Mouse (Mus musculus): ENCODE results near the gene Asic1. TPM values are rescaled to one million over a fixed set of nuclear protein-coding genes. Genes with fewer than 3 reads are reported as not detected.

Gene Asic1
- 1.0 and 1.2 TPM in 2 replicates for polyA plus RNA-seq (2015; fragmentation: Nextera tagmentation; extraction: Ambion mirVana)

DNA sequence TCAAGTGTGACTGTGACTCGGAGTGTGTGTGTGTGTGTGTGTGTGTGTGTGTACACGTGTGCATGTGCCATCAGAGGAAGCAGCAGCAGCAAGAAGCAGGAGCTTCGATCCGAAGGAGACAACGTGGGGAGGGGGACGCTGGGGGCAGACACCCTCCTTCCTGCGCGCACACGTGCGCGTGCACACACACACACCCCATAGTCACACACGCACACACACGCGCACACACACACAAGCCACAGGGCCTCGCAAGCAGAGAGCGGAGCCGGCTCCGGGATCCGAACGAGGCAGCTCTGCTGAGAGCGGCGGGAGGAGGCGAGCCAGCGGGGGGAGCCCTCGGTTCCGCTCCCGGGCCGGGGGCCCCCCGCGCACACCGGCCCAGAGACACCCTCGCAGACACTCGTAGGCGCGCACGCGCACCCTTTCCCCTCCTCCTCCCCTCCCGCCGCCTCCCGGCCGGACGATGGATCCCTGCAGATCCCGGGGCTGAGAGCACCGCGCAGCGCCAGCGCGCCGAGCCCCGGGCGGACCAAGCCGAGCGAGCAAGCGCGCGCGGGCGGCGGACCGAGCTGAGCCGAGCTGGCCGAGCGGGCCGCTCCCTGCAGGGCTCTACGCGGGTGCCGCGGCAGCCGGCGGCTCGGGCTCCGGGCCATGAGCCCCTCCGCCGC lies at the start of gene Asic1:
Asic1 (plus strand) TSS at position 215 of the 668 bp plus-strand sequence.
- DNase-seq (ENCODE audit: low spot score) (peak; percentile 79), ATAC-seq (ENCODE audit: low FRiP score, low TSS enrichment) (peak; percentile 87)
- no peaks in the 10 kb centered on the region for H3K9me3 ChIP-seq (ENCODE audit: control insufficient read depth, low read length)
- no peaks in the 10 kb centered on the region for H3K36me3 ChIP-seq (ENCODE audit: control insufficient read depth, insufficient read depth, low read length)
- no peak within 1 kb of the TSS for H3K27ac ChIP-seq (replicated peaks)
- peak within 1 kb of the TSS; percentile 48 for H3K9ac ChIP-seq (ENCODE audit: low read length)
- H3K4me1 ChIP-seq (replicated peaks; ENCODE audit: control insufficient read depth, insufficient read depth), result no peaks in the 10 kb centered on the region
- H3K4me2 ChIP-seq (replicated peaks; ENCODE audit: low read depth), result peak within 1 kb of the TSS; percentile 96
- peaks cover 5% of the 10 kb centered on the region; the same call in 1 of the 2 replicates for H3K27me3 ChIP-seq (ENCODE audit: control insufficient read depth, insufficient read depth, low read length)
- TF ChIP-seq EP300 (optimal IDR thresholded peaks at IDR 0.05) (no peak), CTCF (IDR thresholded peaks at IDR 0.05; ENCODE audit: low read depth) (peak; percentile 25; the same call in 1 of the 2 replicates)
- peak within 1 kb of the TSS; percentile 50 for H3K4me3 ChIP-seq (ENCODE audit: low read depth, low read length)
- WGBS, result under 1% methylated on average over 63 of the region's 74 CpGs

DNA sequence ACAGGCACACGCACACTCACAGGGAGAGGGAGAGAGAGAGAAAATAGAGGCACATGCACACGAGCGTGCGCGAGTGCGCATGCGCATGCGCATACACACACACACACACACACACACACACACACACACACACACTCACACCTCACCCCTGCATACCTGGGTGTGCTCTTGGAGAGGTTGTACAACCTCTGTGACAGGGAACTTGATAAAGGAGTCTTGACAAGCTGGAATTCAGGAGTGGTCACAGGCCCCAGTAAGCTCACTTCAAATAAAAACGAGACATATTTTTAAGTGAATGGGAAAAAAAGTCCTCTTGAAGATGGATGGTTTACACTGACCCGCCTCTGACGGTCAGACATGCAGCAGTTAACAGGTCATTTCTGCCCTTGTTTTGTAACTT lies 48.1 kb upstream of the Asic1 start:
- H3K27ac ChIP-seq (replicated peaks), result no peak overlapping the region
- no peak overlapping the region for H3K4me3 ChIP-seq (ENCODE audit: low read depth, low read length)
- ATAC-seq (ENCODE audit: low FRiP score, low TSS enrichment) (no peak), DNase-seq (ENCODE audit: low spot score) (no peak)
- H3K9ac ChIP-seq (ENCODE audit: low read length), result no peak overlapping the region
- no peaks in the 10 kb centered on the region for H3K27me3 ChIP-seq (ENCODE audit: control insufficient read depth, insufficient read depth, low read length)
- H3K4me2 ChIP-seq (replicated peaks; ENCODE audit: low read depth), result no peak overlapping the region
- no peak for TF ChIP-seq EP300 (optimal IDR thresholded peaks at IDR 0.05)
- no peak for TF ChIP-seq CTCF (IDR thresholded peaks at IDR 0.05; ENCODE audit: low read depth)
- H3K36me3 ChIP-seq (ENCODE audit: control insufficient read depth, insufficient read depth, low read length), result peaks cover 15% of the 10 kb centered on the region
- WGBS, result 79% methylated on average over 11 of the region's 11 CpGs
- H3K4me1 ChIP-seq (replicated peaks; ENCODE audit: control insufficient read depth, insufficient read depth), result no peaks in the 10 kb centered on the region
- H3K9me3 ChIP-seq (ENCODE audit: control insufficient read depth, low read length), result no peaks in the 10 kb centered on the region

DNA sequence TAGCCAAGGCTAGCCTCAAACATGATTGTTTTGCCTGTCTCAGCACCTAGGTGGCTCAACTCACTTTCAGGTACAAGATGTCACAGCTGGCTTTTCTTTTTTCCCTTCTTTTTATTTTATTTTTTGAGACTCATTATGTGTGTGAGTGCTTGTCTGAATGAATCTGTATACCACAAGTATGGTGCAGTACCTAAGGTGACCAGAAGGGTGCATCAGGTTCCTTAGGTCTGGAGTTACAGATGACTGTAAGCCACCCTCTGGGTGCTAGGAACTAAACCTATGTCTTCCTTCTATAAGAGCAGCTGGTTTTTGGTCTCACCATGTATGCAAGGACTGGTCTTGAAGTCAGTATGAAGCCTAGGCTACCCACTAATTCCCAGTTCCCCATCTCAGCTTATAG lies 38.5 kb upstream of the Asic1 start:
- Histone ChIP-seq H3K4me1 (replicated peaks; ENCODE audit: control insufficient read depth, insufficient read depth) (no peaks in the 10 kb centered on the region), H3K9me3 (ENCODE audit: control insufficient read depth, low read length) (no peaks in the 10 kb centered on the region), H3K4me2 (replicated peaks; ENCODE audit: low read depth) (no peak overlapping the region), H3K36me3 (ENCODE audit: control insufficient read depth, insufficient read depth, low read length) (peaks cover 9% of the 10 kb centered on the region; the same call in 1 of the 2 replicates), H3K9ac (ENCODE audit: low read length) (no peak overlapping the region), H3K4me3 (ENCODE audit: low read depth, low read length) (no peak overlapping the region), H3K27ac (replicated peaks) (no peak overlapping the region), H3K27me3 (ENCODE audit: control insufficient read depth, insufficient read depth, low read length) (no peaks in the 10 kb centered on the region)
- no peak for ATAC-seq (ENCODE audit: low FRiP score, low TSS enrichment)
- DNase-seq (ENCODE audit: low spot score), result no peak
- TF ChIP-seq EP300 (optimal IDR thresholded peaks at IDR 0.05) (no peak), CTCF (IDR thresholded peaks at IDR 0.05; ENCODE audit: low read depth) (peak; percentile 54)

DNA sequence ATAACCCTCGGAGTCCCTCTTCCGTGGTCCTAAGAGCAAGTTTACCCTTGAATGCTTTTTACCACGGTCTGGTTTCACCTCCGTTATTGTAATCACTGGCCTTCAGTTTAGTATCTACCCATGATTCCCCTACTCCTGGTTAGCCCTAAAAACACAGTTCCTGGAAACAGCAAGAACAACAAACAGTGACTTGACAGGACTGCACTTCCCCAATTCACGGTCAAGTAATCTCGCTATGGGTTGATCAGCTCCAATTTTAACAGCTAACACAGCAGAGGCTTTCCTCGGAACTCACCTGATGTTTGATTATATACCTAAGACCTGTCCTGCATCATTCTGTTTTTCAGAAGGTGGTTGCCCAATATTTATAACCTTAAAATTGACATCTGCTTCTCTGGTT lies 35.5 kb upstream of the Asic1 start:
- no peak for ATAC-seq (ENCODE audit: low FRiP score, low TSS enrichment)
- Histone ChIP-seq H3K9ac (ENCODE audit: low read length) (no peak overlapping the region), H3K27me3 (ENCODE audit: control insufficient read depth, insufficient read depth, low read length) (no peaks in the 10 kb centered on the region), H3K36me3 (ENCODE audit: control insufficient read depth, insufficient read depth, low read length) (peaks cover 9% of the 10 kb centered on the region; the same call in 1 of the 2 replicates), H3K9me3 (ENCODE audit: control insufficient read depth, low read length) (no peaks in the 10 kb centered on the region), H3K4me3 (ENCODE audit: low read depth, low read length) (no peak overlapping the region), H3K4me2 (replicated peaks; ENCODE audit: low read depth) (no peak overlapping the region), H3K4me1 (replicated peaks; ENCODE audit: control insufficient read depth, insufficient read depth) (no peaks in the 10 kb centered on the region), H3K27ac (replicated peaks) (no peak overlapping the region)
- 90% methylated on average over 7 of the region's 7 CpGs for WGBS
- TF ChIP-seq EP300 (optimal IDR thresholded peaks at IDR 0.05) (no peak), CTCF (IDR thresholded peaks at IDR 0.05; ENCODE audit: low read depth) (no peak)
- DNase-seq (ENCODE audit: low spot score), result no peak

DNA sequence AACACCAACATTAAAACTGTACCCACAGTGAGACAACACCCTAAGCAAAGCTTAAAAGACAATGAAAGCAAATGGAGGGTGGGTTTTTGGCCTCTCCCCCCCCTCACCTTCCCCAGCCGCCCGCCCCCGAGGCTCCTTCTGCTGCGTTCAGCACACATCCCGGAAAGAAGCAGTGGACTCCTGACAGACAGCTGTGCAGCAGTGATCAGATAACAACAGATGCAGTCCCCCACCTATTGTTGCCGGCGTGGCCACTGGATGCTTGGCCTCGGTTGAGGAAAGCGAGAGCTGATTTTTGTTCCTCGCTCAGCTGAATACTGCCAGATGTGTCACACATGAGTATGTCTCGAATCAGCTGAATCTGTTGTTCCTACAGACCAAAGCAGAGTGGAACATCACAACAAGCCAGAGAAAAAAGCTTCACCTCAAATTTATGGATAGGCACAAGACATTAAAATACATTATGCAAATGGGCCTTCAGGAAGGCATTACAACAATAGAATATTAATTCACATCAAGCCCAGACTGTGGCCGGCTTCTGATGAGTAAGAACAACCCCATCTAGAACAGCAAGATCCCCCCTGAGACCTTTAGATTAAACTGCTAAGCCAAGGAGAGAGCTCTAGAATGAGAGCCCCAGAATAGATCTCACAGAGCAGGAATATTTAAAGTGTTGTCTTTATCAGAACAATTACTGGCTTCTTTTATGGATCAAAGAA lies 32.6 kb upstream of the Asic1 start:
- Histone ChIP-seq H3K4me2 (replicated peaks; ENCODE audit: low read depth) (no peak overlapping the region), H3K4me3 (ENCODE audit: low read depth, low read length) (no peak overlapping the region), H3K9me3 (ENCODE audit: control insufficient read depth, low read length) (no peaks in the 10 kb centered on the region), H3K9ac (ENCODE audit: low read length) (no peak overlapping the region), H3K4me1 (replicated peaks; ENCODE audit: control insufficient read depth, insufficient read depth) (no peaks in the 10 kb centered on the region), H3K27ac (replicated peaks) (no peak overlapping the region), H3K27me3 (ENCODE audit: control insufficient read depth, insufficient read depth, low read length) (no peaks in the 10 kb centered on the region), H3K36me3 (ENCODE audit: control insufficient read depth, insufficient read depth, low read length) (no peaks in the 10 kb centered on the region)
- ATAC-seq (ENCODE audit: low FRiP score, low TSS enrichment), result no peak
- 91% methylated on average over 12 of the region's 12 CpGs for WGBS
- TF ChIP-seq CTCF (IDR thresholded peaks at IDR 0.05; ENCODE audit: low read depth), result no peak
- DNase-seq (ENCODE audit: low spot score), result no peak

DNA sequence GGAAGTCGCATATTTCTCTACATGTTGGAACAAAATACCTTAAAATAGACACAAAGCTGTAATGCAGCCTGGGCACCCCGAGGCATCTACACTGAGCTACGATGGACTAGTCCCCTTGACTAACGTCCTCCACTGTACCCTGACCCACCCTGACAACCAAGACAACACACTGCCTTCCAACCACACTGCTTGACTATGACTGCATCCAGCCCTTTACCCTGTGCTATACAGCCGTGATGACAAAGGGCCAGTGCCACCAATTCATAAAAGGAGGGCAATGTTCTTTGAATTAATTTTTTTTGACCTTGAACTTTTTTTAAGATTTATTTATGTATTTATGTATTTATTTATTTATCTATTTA lies 32.1 kb upstream of the Asic1 start:
- WGBS, result 86% methylated on average over 5 of the region's 5 CpGs
- TF ChIP-seq EP300 (optimal IDR thresholded peaks at IDR 0.05) (no peak), CTCF (IDR thresholded peaks at IDR 0.05; ENCODE audit: low read depth) (no peak)
- no peaks in the 10 kb centered on the region for H3K36me3 ChIP-seq (ENCODE audit: control insufficient read depth, insufficient read depth, low read length)
- ATAC-seq (ENCODE audit: low FRiP score, low TSS enrichment) (no peak), DNase-seq (ENCODE audit: low spot score) (no peak)
- H3K9me3 ChIP-seq (ENCODE audit: control insufficient read depth, low read length), result no peaks in the 10 kb centered on the region
- no peaks in the 10 kb centered on the region for H3K4me1 ChIP-seq (replicated peaks; ENCODE audit: control insufficient read depth, insufficient read depth)
- H3K9ac ChIP-seq (ENCODE audit: low read length), result no peak overlapping the region
- no peak overlapping the region for H3K4me3 ChIP-seq (ENCODE audit: low read depth, low read length)
- no peak overlapping the region for H3K4me2 ChIP-seq (replicated peaks; ENCODE audit: low read depth)
- no peak overlapping the region for H3K27ac ChIP-seq (replicated peaks)
- H3K27me3 ChIP-seq (ENCODE audit: control insufficient read depth, insufficient read depth, low read length), result no peaks in the 10 kb centered on the region
